Mouse (Mus musculus) hindbrain, embryonic 16.5 days (tissue): ENCODE measurements around the gene Dnase2a. TPM values are rescaled to one million over a fixed set of nuclear protein-coding genes. Genes with fewer than 3 reads are reported as not detected.
A peak's percentile ranks its signal among the peaks of the same experiment; 100 is the strongest.

Experiments used
- ATAC-seq: fragments of 200-750 bp; cut with Nextera tagmentation; 2 replicates; pipeline ENCODE4 v1.8.0; 2017; ENCODE audit warnings: moderate TSS enrichment, moderate library complexity
- H3K27ac ChIP-seq: fragments of 300-500 bp; sonication (generic); 2 replicates; pipeline ENCODE4 v1.5.1; 2014; ENCODE audit warnings: low read depth, mild to moderate bottlenecking, control low read depth, low read length, moderate library complexity
- H3K27me3 ChIP-seq: fragments of 300-500 bp; sonication (generic); replicated peaks from 2 replicates; pipeline ENCODE4 v1.6.1; 2014; ENCODE audit warnings: low read length; ENCODE audit not compliant: control insufficient read depth, insufficient read depth
- H3K36me3 ChIP-seq: fragments of 300-500 bp; sonication (generic); 2 replicates; pipeline ENCODE4 v1.6.1; 2014; ENCODE audit warnings: mild to moderate bottlenecking, low read length, moderate library complexity, mixed read lengths; ENCODE audit not compliant: control insufficient read depth, insufficient read depth
- H3K4me1 ChIP-seq: fragments of 300-500 bp; sonication (generic); 2 replicates; pipeline ENCODE4 v1.6.1; 2014; ENCODE audit warnings: low read depth, low read length; ENCODE audit not compliant: control insufficient read depth, insufficient read depth
- H3K4me2 ChIP-seq: fragments of 300-500 bp; sonication (generic); 2 replicates; pipeline ENCODE4 v1.6.1; 2014; ENCODE audit warnings: mild to moderate bottlenecking, low read length, control low read depth, moderate library complexity
- H3K4me3 ChIP-seq: fragments of 300-500 bp; sonication (generic); 2 replicates; pipeline ENCODE4 v1.5.1; 2014; ENCODE audit warnings: mild to moderate bottlenecking, low read length, control low read depth, moderate library complexity
- H3K9ac ChIP-seq: fragments of 300-500 bp; sonication (generic); 2 replicates; pipeline ENCODE4 v1.6.1; 2014; ENCODE audit warnings: low read depth, mild to moderate bottlenecking, control low read depth, low read length, moderate library complexity
- H3K9me3 ChIP-seq: fragments of 300-500 bp; sonication (generic); 2 replicates; pipeline ENCODE4 v1.6.1; 2014; ENCODE audit warnings: mild to moderate bottlenecking, low read length, moderate library complexity; ENCODE audit not compliant: control insufficient read depth
- WGBS: fragments of 180-500 bp; shearing (Covaris S2); extraction: QIAGEN DNeasy Blood & Tissue Kit; methylation state at CpG from one replicate; pipeline ENCODE4 v1.1.7; 2014; 5-methylcytosine and 5-hydroxymethylcytosine counted together
- polyA plus RNA-seq: library from polyadenylated mRNA; unstranded; fragments of >200 nt; fragmentation: Nextera tagmentation; extraction: Ambion mirVana; gene quantifications from 2 replicates; pipeline ENCODE4 v1.2.1, GENCODE M21; 2015

The Dnase2a gene
- polyA plus RNA-seq, 1 experiment from 2014 or later, result 6.4 TPM

DNA sequence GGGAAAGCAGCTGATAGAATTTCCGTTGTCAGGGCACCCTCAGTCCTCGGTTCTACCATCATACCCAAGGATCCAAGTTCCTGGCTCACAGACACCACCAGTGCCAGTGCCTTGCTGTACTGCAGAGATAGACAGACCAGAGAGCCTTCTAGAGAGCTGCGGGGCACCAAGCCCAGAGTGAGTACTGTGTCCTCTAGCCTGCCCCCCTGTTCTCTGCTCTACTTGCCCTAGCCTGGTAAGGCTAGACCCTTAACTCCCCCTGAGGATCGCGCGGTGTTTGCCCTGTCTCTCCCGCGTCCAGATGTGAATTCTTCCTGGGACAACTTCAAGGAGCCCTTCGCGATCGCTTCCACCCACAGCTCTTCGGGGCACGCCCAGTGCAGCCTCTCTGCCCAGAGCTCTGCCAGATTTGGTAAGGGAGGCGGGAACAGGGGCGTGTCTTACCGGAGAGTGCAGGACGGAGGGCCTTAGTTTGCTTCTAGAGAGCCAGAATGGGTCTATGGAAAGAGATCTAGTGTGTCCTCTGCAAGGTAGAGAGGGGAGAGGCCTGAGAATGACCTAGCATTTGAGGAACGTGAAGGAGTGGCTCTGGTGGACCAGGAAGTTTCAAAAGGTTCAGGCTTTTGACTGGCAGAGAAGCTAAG is 44.4 kb downstream of the Dnase2a start:
- 7% methylated on average over 18 of the region's 18 CpGs for WGBS
- H3K27me3 ChIP-seq, result peaks cover 19% of the 10 kb centered on the region
- no peaks in the 10 kb centered on the region; the same call in 1 of the 2 replicates for H3K9me3 ChIP-seq
- H3K4me3 ChIP-seq, result no peak overlapping the region
- H3K4me2 ChIP-seq, result no peak overlapping the region
- no peaks in the 10 kb centered on the region for H3K4me1 ChIP-seq
- H3K9ac ChIP-seq, result no peak overlapping the region
- H3K27ac ChIP-seq, result no peak overlapping the region
- peaks cover 2% of the 10 kb centered on the region; the same call in 1 of the 2 replicates for H3K36me3 ChIP-seq
- no peak for ATAC-seq

DNA sequence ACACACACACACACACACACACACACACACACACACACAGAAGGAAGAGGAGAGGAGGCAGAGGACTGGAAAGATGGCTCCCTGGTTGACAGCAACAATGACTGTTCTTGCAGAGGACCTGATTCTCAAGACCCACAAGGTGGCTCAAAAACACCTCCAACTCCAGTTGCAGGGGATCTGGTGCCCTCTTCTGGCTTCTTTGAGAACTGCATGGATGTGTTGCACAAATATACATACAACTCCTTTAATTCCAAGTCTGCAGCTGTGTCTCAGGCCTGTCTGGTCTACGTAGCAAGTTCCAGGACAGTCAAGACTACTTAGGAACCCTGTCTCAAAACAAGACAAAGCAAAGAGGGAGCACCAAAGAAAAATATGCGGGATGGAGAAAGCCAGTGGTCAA is 48.4 kb downstream of the Dnase2a start:
- H3K4me2 ChIP-seq, result no peak overlapping the region
- H3K4me1 ChIP-seq, result no peaks in the 10 kb centered on the region
- no peak overlapping the region for H3K9ac ChIP-seq
- H3K9me3 ChIP-seq, result no peaks in the 10 kb centered on the region; the same call in 1 of the 2 replicates
- H3K4me3 ChIP-seq, result no peak overlapping the region
- no peak for ATAC-seq
- peaks cover 5% of the 10 kb centered on the region; the same call in 1 of the 2 replicates for H3K27me3 ChIP-seq
- peaks cover 2% of the 10 kb centered on the region; the same call in 1 of the 2 replicates for H3K36me3 ChIP-seq
- 49% methylated on average over 2 of the region's 2 CpGs for WGBS
- H3K27ac ChIP-seq, result no peak overlapping the region

DNA sequence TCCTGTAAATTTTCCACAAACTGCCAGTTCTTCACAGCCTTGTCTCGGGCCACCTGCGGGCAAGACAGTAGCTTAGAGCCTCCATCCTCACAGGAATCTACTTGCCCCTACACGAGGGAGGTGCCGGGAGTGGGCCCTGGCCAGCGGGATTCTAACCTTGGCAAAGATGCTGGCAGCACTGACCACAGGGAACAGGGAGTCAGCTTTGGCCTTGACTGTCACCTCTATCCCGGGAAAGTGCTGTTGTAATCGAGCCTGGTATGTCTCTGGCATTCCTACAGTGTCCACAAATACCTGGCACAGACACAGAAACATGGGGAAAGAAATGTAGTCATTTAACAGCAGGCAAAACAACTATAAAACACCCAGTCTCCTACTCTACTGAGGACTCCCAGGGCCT is 51.5 kb downstream of the Dnase2a start:
- Histone ChIP-seq H3K9ac (no peak overlapping the region), H3K9me3 (no peaks in the 10 kb centered on the region), H3K27ac (no peak overlapping the region), H3K4me3 (no peak overlapping the region), H3K4me2 (no peak overlapping the region), H3K27me3 (no peaks in the 10 kb centered on the region), H3K36me3 (peaks cover 2% of the 10 kb centered on the region; the same call in 1 of the 2 replicates), H3K4me1 (peaks cover under 1% of the 10 kb centered on the region)
- no peak for ATAC-seq
- 91% methylated on average over 7 of the region's 7 CpGs for WGBS

DNA sequence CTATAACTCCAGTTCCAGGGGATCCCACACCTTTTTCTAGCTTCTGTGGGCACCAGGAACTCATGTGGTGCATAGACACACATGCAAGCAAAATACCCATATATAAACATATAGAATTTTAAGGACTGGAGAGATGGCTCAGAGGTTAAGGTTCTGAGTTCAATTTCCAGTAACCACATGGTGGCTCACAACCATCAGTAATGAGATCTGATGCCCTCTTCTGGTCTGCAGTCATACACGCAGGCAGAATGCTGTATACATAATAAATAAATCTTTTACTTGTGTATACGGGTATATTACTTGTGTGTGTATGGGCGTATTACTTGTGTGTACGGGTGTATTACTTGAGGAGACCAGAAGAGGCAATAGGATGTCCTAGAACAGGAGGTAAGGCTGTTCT is 55.6 kb downstream of the Dnase2a start:
- ATAC-seq, result no peak
- H3K4me3 ChIP-seq, result no peak overlapping the region
- 86% methylated on average over 4 of the region's 4 CpGs for WGBS
- H3K4me2 ChIP-seq, result no peak overlapping the region
- H3K27ac ChIP-seq, result no peak overlapping the region
- H3K9me3 ChIP-seq, result no peaks in the 10 kb centered on the region
- H3K27me3 ChIP-seq, result no peaks in the 10 kb centered on the region
- H3K9ac ChIP-seq, result no peak overlapping the region
- peaks cover 22% of the 10 kb centered on the region for H3K4me1 ChIP-seq
- H3K36me3 ChIP-seq, result no peaks in the 10 kb centered on the region

DNA sequence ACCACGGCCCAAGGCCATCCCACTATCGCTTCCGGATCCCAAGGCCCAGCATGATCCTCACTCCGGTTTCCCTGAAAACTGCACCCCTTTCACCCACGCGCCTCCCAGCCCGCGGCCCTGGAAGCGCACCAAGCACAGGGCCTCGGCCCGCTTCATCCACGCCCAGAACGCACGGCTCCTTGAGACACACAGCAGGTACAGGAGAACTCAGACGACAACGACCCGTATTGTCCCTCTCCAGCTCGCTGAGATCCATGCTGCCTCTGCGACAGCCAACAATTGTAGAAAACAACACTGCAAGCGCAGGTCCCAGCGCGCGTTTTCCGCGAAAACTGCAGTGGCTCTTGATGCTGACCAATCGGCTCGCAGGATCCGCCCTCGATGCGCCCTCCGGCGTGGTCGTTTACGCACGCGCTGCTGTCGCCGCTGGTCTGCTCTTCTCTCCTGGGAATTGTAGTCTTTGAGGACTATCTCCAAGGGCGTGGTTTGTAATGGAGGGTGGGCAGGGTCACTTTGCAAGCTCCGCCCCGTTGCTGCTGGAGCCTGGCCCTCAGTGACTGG is 57.5 kb downstream of the Dnase2a start:
- H3K27ac ChIP-seq, result peak overlapping the region; percentile 72
- H3K9me3 ChIP-seq, result no peaks in the 10 kb centered on the region
- H3K4me1 ChIP-seq, result peaks cover 27% of the 10 kb centered on the region
- peak; percentile 85 for ATAC-seq
- H3K9ac ChIP-seq, result peak overlapping the region; percentile 76
- H3K4me2 ChIP-seq, result peak overlapping the region; percentile 97
- H3K4me3 ChIP-seq, result peak overlapping the region; percentile 69
- H3K36me3 ChIP-seq, result no peaks in the 10 kb centered on the region
- no peaks in the 10 kb centered on the region for H3K27me3 ChIP-seq
- WGBS, result 0% methylated on average over 41 of the region's 41 CpGs

DNA sequence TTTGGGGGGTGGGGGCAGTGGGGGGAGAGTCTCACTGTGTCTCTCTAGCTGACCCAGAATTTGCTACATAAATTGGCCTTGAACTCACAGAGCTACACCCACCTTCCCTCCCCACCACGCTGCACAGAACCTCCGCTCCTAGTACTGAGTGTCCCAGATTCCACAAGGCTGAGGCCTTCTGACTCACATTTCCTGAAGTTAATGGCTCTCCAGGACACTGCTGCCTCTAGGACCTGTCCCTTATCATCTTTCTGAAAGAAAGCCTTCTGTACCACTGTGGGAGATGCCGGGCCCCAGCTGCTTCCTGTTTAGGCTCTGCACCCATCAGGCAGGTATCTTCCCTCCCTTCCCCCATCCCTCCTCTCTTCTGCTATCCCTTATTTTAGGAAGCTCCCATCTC is 58.2 kb downstream of the Dnase2a start:
- Histone ChIP-seq H3K4me3 (no peak overlapping the region; the same call in 1 of the 2 replicates), H3K9me3 (no peaks in the 10 kb centered on the region), H3K36me3 (peaks cover 4% of the 10 kb centered on the region; the same call in 1 of the 2 replicates), H3K27ac (peak overlapping the region; percentile 51; the same call in 1 of the 2 replicates), H3K4me2 (peak overlapping the region; percentile 97), H3K4me1 (peaks cover 34% of the 10 kb centered on the region), H3K9ac (no peak overlapping the region; the same call in 1 of the 2 replicates), H3K27me3 (no peaks in the 10 kb centered on the region)
- ATAC-seq, result no peak
- WGBS, result 68% methylated on average over 3 of the region's 3 CpGs

DNA sequence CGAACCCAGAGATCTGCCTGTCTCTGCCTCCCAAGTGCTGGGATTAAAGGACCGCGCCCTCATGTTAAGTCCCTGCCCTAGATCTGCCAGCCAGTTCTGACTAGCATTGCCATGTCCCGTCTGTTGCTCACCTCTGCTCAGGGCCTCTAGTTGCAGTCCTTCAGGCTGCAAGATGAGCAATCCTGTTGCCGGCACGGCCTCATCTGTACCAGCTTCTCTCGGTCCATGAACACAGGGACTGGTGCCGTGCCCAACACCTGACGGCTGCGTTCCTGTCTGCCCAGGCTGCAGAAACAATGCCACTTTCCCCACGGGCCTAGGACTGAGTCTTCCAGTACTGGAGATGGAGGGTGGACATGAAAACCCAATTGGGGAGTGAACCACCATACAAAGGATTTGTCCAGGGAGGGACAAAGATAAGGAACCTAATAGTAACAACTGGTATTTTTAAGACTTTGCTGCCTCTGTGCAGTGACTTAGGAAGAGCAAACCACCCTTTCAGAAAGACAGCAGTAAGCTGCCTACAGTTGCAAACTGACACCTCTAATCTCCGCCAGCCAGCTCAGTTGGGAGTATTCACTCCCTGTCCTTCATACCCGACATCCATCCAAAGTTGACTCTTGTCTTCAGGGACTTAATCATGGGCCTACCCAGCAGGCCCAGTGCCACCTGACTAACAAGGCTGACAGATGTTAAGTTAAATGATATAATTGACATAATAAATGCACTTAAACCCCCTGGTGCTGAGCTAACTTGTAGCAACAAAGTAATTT is 59.4 kb downstream of the Dnase2a start:
- H3K27me3 ChIP-seq, result no peaks in the 10 kb centered on the region
- H3K9ac ChIP-seq, result no peak overlapping the region; the same call in 1 of the 2 replicates
- 91% methylated on average over 13 of the region's 13 CpGs for WGBS
- no peak for ATAC-seq
- H3K4me3 ChIP-seq, result no peak overlapping the region
- H3K9me3 ChIP-seq, result no peaks in the 10 kb centered on the region
- no peak overlapping the region for H3K4me2 ChIP-seq
- H3K4me1 ChIP-seq, result peaks cover 34% of the 10 kb centered on the region
- H3K27ac ChIP-seq, result no peak overlapping the region
- peaks cover 8% of the 10 kb centered on the region; the same call in 1 of the 2 replicates for H3K36me3 ChIP-seq

DNA sequence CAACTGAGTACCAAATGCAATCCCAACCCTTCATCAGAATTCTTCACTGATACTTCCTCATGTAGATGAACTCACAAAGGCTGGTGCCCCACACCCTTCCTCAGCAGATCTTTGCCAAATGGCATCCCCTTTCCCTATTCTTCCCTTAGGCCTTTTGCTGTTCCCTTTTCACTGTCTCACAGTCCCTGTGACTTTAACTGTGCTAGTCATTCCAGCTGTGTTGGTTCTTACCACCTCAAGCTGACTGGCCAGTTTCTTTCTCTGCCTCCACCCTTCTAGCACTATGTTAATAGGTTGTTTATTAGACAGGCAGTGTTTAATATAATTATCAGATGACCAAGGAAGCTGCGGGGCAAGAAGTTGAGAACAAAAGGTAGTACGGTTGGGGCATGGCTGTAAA is 60.3 kb downstream of the Dnase2a start:
- peak overlapping the region; percentile 95 for H3K4me2 ChIP-seq
- H3K9me3 ChIP-seq, result no peaks in the 10 kb centered on the region
- peak overlapping the region; percentile 92 for H3K9ac ChIP-seq
- H3K4me1 ChIP-seq, result peaks cover 34% of the 10 kb centered on the region
- WGBS, result 26% methylated on average over 2 of the region's 2 CpGs
- no peaks in the 10 kb centered on the region for H3K27me3 ChIP-seq
- peaks cover 11% of the 10 kb centered on the region; the same call in 1 of the 2 replicates for H3K36me3 ChIP-seq
- H3K27ac ChIP-seq, result peak overlapping the region; percentile 56; the same call in 1 of the 2 replicates
- H3K4me3 ChIP-seq, result peak overlapping the region; percentile 79
- no peak for ATAC-seq
